Mouse (Mus musculus) heart, postnatal 0 days (tissue): ENCODE results near the gene Dkkl1.

Experiments used
- CTCF ChIP-seq: IDR thresholded peaks from 2 replicates; pipeline ENCODE4 v1.5.1; 2016; ENCODE audit warnings: antibody characterized with exemption, control low read depth, low read depth
- EP300 ChIP-seq: IDR thresholded peaks from 2 replicates; pipeline ENCODE4 v1.6.1; 2016; ENCODE audit warnings: antibody characterized with exemption, low read depth

DNA sequence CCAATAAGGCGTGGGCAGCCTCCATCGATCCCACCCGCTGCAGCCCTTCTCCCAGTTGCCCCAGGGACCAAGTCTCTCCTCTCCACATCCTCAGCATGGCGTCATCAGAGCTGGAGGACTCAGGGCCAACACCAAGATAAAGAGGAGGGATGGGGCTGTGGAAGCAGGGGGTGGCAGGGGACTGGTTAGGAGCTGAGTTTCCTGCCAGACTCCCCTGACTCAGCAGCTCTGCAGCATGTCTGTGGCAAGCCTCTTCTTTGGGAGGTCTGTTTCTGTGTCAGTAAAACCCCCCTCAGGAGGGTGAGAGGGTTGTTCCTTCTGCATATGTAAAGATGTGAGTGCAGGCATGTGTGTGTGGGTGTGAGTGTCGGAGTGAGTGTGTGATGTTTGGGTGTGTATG lies 15.0 kb downstream of the Dkkl1 start:
- TF ChIP-seq CTCF (no peak), EP300 (no peak)
